Mouse (Mus musculus) WW6 (cell line): ENCODE measurements at regions not wholly inside any gene's neighbourhood (a gene's known extent, or its start where the extent isn't known, plus 50 kb on each side); places are given as distances from the start of the nearest gene placed in this dataset.
"Not testable (repeated sequence)": the region's sequence is repeated elsewhere in the genome, so short reads cannot be mapped to it uniquely, and the experiment has no call there.

ENCODE experiments used
- DNase-seq: peaks from one replicate; pipeline ENCODE4 v3.0.0-alpha.2; 2013; ENCODE audit warnings: low read depth, low spot score

DNA sequence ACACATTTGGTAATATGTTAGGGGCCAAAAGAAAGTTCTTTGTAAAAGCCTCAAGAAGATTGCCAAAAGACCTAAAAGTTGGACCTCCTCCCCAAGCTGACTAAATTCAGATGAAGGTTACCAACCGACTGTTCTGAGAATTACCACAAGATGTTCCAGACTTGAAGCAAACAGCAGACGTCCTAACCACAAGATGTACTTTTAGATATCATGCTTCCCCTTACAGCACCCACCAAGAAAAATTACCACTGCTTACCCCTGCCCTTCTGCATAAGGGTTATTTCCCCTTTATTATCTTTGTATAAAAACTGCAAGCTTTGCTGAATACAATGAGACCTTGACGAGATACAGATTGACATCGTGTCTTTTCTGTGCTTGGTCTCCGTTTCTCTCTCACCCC is 121.6 kb upstream of the Cst10 start:
- DNase-seq: no peak

DNA sequence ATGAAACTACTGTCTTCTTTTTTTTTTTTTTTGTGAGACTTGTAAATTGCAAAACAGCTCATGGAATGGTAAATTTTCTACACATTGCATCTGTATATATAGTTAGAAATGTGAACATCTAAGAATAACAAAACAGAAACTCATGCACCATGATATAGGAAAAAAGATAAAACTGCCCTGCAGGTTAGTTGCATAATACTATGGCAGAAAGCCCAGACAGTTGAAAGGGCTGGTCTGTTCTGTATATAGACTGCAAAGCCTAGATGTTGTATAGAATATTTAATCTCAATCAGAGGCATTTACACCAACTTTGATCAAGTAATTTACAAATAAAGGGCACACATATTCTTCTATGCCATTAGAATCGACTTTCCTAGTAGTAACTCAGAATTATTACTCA is 120.7 kb upstream of the Cst10 start:
- DNase-seq: no peak

DNA sequence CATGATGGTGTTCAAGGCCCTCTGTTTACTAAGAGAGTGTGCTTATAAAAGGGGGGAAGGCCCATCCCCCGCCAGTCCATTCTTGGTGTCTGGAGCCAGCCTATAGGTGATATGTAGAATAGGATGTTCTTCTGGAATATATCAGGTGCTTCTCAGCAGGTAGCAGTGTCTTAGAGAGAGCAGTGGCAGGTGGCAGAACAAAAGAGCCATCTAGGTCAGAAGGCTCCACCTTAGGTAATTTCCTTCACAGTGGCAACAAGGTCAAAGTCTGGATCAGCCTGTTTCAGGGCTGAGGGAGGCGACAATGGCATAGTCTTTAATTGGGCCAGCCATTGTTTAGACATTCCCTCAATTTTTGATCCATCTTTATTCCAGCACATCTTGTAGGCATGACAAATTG is 107.9 kb upstream of the Cst10 start:
- not testable (repeated sequence) for DNase-seq

DNA sequence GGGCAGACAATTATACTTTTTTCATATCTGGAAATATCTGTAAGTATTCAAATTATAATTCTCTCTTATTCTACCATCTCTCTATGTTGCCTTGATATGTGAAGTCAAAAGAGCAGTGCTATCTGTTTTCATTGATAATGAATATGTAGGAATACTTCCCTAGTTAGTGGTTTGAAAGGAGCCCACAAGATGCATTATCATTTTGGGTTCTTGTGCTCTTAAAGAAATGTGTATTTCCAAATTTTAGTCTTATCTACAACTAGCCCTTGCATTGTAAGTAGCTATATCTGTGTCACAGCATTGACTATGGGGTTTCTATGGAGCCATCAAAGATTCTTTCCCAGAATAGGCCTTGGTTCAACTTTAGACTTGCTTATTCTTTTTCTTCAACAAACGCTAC is 99.3 kb upstream of the Cst10 start:
- no peak for DNase-seq

DNA sequence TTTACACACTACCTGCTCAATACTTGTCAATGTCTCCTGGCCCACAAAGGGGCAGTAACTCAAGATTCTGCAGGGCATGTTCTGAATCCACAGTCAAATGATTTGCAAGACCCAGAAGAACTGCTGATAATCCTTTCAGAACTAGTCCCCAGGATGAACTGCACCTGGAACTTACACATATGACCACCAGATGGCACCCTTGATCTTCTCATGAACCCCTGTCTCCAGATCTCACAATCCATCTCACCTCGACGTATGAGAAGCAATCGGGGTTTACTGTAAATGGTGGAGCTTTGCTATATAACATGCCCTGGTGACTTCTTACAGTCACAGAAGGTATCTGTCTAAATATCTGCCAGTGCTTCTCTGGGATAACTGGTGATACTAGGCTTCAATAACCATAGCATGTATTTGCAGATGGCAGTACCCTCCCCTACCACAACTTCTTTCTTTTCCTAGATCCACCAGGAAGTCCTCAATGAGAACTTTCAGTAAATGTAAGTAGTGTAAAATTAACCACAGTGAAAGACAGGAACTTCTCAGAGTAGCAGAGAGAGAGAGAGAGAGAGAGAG is 54.5 kb upstream of the Cst10 start:
- peak; percentile 46 for DNase-seq
